Comparison of ENCODE assay signal across 12 mouse cellular contexts in the genomic region with DNA sequence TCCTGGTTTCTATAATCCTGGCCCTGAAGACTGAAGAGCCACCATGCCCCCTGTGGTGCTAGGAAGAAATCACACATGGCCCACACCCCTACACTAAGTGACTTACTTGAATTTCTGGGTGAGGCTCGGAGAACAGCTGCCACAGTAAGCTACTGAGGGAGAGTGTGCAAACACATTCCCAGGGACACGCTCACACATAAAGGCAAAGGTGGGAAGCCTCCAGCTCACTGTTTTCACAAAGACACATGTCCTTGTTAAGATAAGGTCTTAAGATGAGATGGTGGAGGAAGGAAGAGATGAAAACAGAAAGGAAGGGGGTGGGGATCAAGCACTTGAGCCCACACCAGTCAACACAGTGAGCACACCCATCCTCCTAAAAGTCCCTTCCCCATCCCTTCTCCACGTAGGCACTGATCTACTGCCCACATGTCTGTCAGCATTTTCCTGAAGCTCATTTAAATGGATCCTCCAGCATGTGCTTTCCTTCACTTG.
DNase-seq lines count a peak whose midpoint lies in the region; ATAC-seq and TF ChIP-seq lines count a peak whose summit lies in the region.
"Had no signal": no experiment of that assay in that cellular context is flagged by ENCODE, and none has a peak within 500 bp of the region (broad histone marks: within the 10 kb centered on the region; RNA-seq: fewer than 3 reads in every experiment).

No protein-coding gene starts in this region.

- ATAC-seq in heart, embryonic 13.5 days (ENCODE audit: extremely low read depth, insufficient number of reproducible peaks, low FRiP score, low TSS enrichment): no peak
- peak; percentile 47; the same call in 1 of the 2 replicates for ATAC-seq in stomach, embryonic 16.5 days (ENCODE audit: insufficient read depth, low FRiP score)
- no peak for ATAC-seq in erythroid progenitor cell, adult 5-6 weeks (replicated peaks; ENCODE audit: low FRiP score, poor library complexity, severe bottlenecking)

- no peak for DNase-seq in heart, postnatal 14 days
- DNase-seq in right cerebral cortex, postnatal 25 days: peak; percentile 29
- DNase-seq in right cerebral cortex, postnatal 4 days: no peak
- DNase-seq in cerebellum, adult 8-10 months: no peak

- H3K4me2 ChIP-seq in heart, embryonic 13.5 days: no peak overlapping the region
- H3K4me2 ChIP-seq in stomach, embryonic 16.5 days (ENCODE audit: low read depth, low read length): no peak overlapping the region
- H3K4me2 ChIP-seq: hindbrain, embryonic 12.5 days; limb, embryonic 13.5 days had no signal

- H3K9ac ChIP-seq in heart, embryonic 13.5 days: no peak overlapping the region
- H3K9ac ChIP-seq in stomach, embryonic 16.5 days (ENCODE audit: low read length): no peak overlapping the region
- H3K9ac ChIP-seq: hindbrain, embryonic 12.5 days; limb, embryonic 13.5 days had no signal

- intact Hi-C loops in heart, postnatal 14 days (cut with DNase I): no loop called here

- peaks cover 59% of the 10 kb centered on the region for H3K4me1 ChIP-seq in heart, embryonic 13.5 days
- H3K4me1 ChIP-seq in embryonic fibroblast, embryonic 13.5 days (ENCODE audit: control insufficient read depth, insufficient read depth, low read length): peaks cover 11% of the 10 kb centered on the region
- peaks cover 3% of the 10 kb centered on the region; the same call in 1 of the 2 replicates for H3K4me1 ChIP-seq in stomach, embryonic 16.5 days (ENCODE audit: control insufficient read depth, insufficient read depth, low read length)
- H3K4me1 ChIP-seq: forebrain, embryonic 10.5 days had no signal

- no peaks in the 10 kb centered on the region for H3K27me3 ChIP-seq in heart, embryonic 13.5 days (replicated peaks)
- H3K27me3 ChIP-seq in stomach, embryonic 16.5 days (ENCODE audit: control insufficient read depth, insufficient read depth, low read length): no peaks in the 10 kb centered on the region
- H3K27me3 ChIP-seq: hindbrain, embryonic 12.5 days; limb, embryonic 13.5 days had no signal

- no peak for TF ChIP-seq POLR2A in embryonic fibroblast, embryonic 13.5 days (IDR thresholded peaks at IDR 0.05; ENCODE audit: low read depth, low read length)

- TF ChIP-seq CTCF in embryonic fibroblast, embryonic 13.5 days (IDR thresholded peaks at IDR 0.05; ENCODE audit: borderline replicate concordance, insufficient read depth, low read length): no peak

- H3K27ac ChIP-seq in heart, embryonic 13.5 days (replicated peaks): peak overlapping the region; percentile 75
- H3K27ac ChIP-seq in embryonic fibroblast, embryonic 13.5 days (ENCODE audit: insufficient read depth, low read length): peak overlapping the region; percentile 74
- no peak overlapping the region for H3K27ac ChIP-seq in stomach, embryonic 16.5 days (ENCODE audit: low read length)
- H3K27ac ChIP-seq: forebrain, embryonic 10.5 days; hindbrain, embryonic 12.5 days; limb, embryonic 13.5 days had no signal

- no peaks in the 10 kb centered on the region for H3K9me3 ChIP-seq in heart, embryonic 13.5 days
- H3K9me3 ChIP-seq in stomach, embryonic 16.5 days (replicated peaks; ENCODE audit: control insufficient read depth, low read length): no peaks in the 10 kb centered on the region
- H3K9me3 ChIP-seq: forebrain, embryonic 10.5 days; G1E; hindbrain, embryonic 12.5 days; limb, embryonic 13.5 days had no signal

- no peak overlapping the region for H3K4me3 ChIP-seq in heart, embryonic 13.5 days
- no peak overlapping the region for H3K4me3 ChIP-seq in embryonic fibroblast, embryonic 13.5 days (ENCODE audit: insufficient read depth, low read length)
- no peak overlapping the region for H3K4me3 ChIP-seq in stomach, embryonic 16.5 days (replicated peaks; ENCODE audit: low read length)
- H3K4me3 ChIP-seq: forebrain, embryonic 10.5 days; hindbrain, embryonic 12.5 days; limb, embryonic 13.5 days had no signal

- 60% methylated on average over 3 of the region's 3 CpGs for WGBS in heart, embryonic 13.5 days
- WGBS in stomach, embryonic 16.5 days: 73% methylated on average over 3 of the region's 3 CpGs

- peaks cover 37% of the 10 kb centered on the region for H3K36me3 ChIP-seq in heart, embryonic 13.5 days
- peaks cover 5% of the 10 kb centered on the region; the same call in 1 of the 2 replicates for H3K36me3 ChIP-seq in stomach, embryonic 16.5 days (ENCODE audit: control insufficient read depth, insufficient read depth, low read length)
